Mouse (Mus musculus) heart, embryonic 11.5 days (tissue): ENCODE data around the gene Tnk2. TPM values are rescaled to one million over a fixed set of nuclear protein-coding genes. Genes with fewer than 3 reads are reported as not detected.

Experiments used
- ATAC-seq: fragments of 200-750 bp; cut with Nextera tagmentation; replicated peaks from 2 replicates; pipeline ENCODE4 v1.8.0; 2017; ENCODE audit warnings: moderate library complexity; ENCODE audit not compliant: insufficient number of reproducible peaks, low FRiP score, low TSS enrichment
- H3K27ac ChIP-seq: fragments of 300-500 bp; sonication (generic); 2 replicates; pipeline ENCODE4 v1.5.1; 2014; ENCODE audit warnings: mild to moderate bottlenecking, low read depth, low read length
- H3K27me3 ChIP-seq: fragments of 300-500 bp; sonication (generic); 2 replicates; pipeline ENCODE4 v1.6.1; 2014; ENCODE audit warnings: mild to moderate bottlenecking, low read length, mixed read lengths; ENCODE audit not compliant: control insufficient read depth, insufficient read depth
- H3K36me3 ChIP-seq: fragments of 300-500 bp; sonication (generic); 2 replicates; pipeline ENCODE4 v1.6.1; 2014; ENCODE audit warnings: mild to moderate bottlenecking, low read length, moderate library complexity, mixed read lengths; ENCODE audit not compliant: control insufficient read depth, insufficient read depth
- H3K4me1 ChIP-seq: fragments of 300-500 bp; sonication (generic); 2 replicates; pipeline ENCODE4 v1.6.1; 2014; ENCODE audit warnings: low read length; ENCODE audit not compliant: control insufficient read depth, insufficient read depth
- H3K4me2 ChIP-seq: fragments of 300-500 bp; sonication (generic); 2 replicates; pipeline ENCODE4 v1.6.1; 2014; ENCODE audit warnings: mild to moderate bottlenecking, moderate library complexity
- H3K4me3 ChIP-seq: fragments of 300-500 bp; sonication (generic); 2 replicates; pipeline ENCODE4 v1.5.1; 2014; ENCODE audit warnings: low read depth, low read length
- H3K9ac ChIP-seq: fragments of 300-500 bp; sonication (generic); 2 replicates; pipeline ENCODE4 v1.6.1; 2014; ENCODE audit warnings: mild to moderate bottlenecking, low read depth, low read length, moderate library complexity
- H3K9me3 ChIP-seq: fragments of 300-500 bp; sonication (generic); replicated peaks from 2 replicates; pipeline ENCODE4 v1.6.1; 2016; ENCODE audit warnings: low read length; ENCODE audit not compliant: control insufficient read depth
- WGBS: fragments of 180-500 bp; shearing (Covaris S2); extraction: QIAGEN DNeasy Blood & Tissue Kit; methylation state at CpG from one replicate; pipeline ENCODE4 v1.1.7; 2014; ENCODE audit not compliant: insufficient replicate concordance; 5-methylcytosine and 5-hydroxymethylcytosine counted together
- polyA plus RNA-seq: library from polyadenylated mRNA; unstranded; fragments of >200 nt; fragmentation: Nextera tagmentation; extraction: Ambion mirVana; gene quantifications from 2 replicates; pipeline ENCODE4 v1.2.1, GENCODE M21; 2014

The Tnk2 gene
- polyA plus RNA-seq, 1 experiment from 2014 or later = 6.9 TPM

- Histone ChIP-seq H3K36me3 (no peaks in the 10 kb centered on the region), H3K9me3 (0 out of 2 replicates have a peak, but pooled peaks cover 2% of the 10 kb centered on the region), H3K4me1 (no peaks in the 10 kb centered on the region), H3K27ac (no peak overlapping the region), H3K4me3 (no peak overlapping the region), H3K9ac (no peak overlapping the region), H3K4me2 (no peak overlapping the region), H3K27me3 (no peaks in the 10 kb centered on the region)
- ATAC-seq = no peak
- WGBS = 67% methylated on average over 1 of the region's 1 CpGs
These were observed 85.1 kb downstream of the Tnk2 start for GRCm38 (mm10) chr16:32728730-32729129.

Other genes with a start within 250 kb of the Tnk2 start
- gene Tm4sf19, start 243.4 kb upstream of the Tnk2 start, polyA plus RNA-seq = not detected in 2 replicates
- gene Tctex1d2, start 224.2 kb upstream of the Tnk2 start, polyA plus RNA-seq = 25.4 and 26.0 TPM in 2 replicates
- gene Pcyt1a, start 213.0 kb upstream of the Tnk2 start, polyA plus RNA-seq = 38.0 and 41.8 TPM in 2 replicates
- gene Slc51a, start 156.0 kb upstream of the Tnk2 start, polyA plus RNA-seq = 3.2 and 3.8 TPM in 2 replicates
- 0.27 TPM in 1 of 2 replicates, not detected in the other for gene Zdhhc19, start 147.6 kb upstream of the Tnk2 start, polyA plus RNA-seq
- gene Tfrc, start 35.0 kb upstream of the Tnk2 start, polyA plus RNA-seq = 66.7 and 69.2 TPM in 2 replicates
- gene Muc4, start 92.0 kb downstream of the Tnk2 start, polyA plus RNA-seq = 0.13 and 0.44 TPM in 2 replicates
- 0.21 TPM in 1 of 2 replicates, not detected in the other for gene Muc20, start 153.6 kb downstream of the Tnk2 start, polyA plus RNA-seq
- gene Smbd1, start 166.6 kb downstream of the Tnk2 start, polyA plus RNA-seq = not detected in 2 replicates
- 164 and 172 TPM in 2 replicates for gene Fyttd1, start 233.6 kb downstream of the Tnk2 start, polyA plus RNA-seq
- 19.5 and 22.3 TPM in 2 replicates for gene Rubcn, start 233.9 kb downstream of the Tnk2 start, polyA plus RNA-seq